Mouse (Mus musculus) erythroblast, embryonic 14.5 days (primary cell): ENCODE data around the gene Wap.

Experiments
- GATA1 ChIP-seq: IDR thresholded peaks from 2 replicates; pipeline ENCODE4 v1.6.1; 2012; ENCODE audit warnings: low read length, inconsistent platforms, mixed read lengths
- TAL1 ChIP-seq: IDR thresholded peaks from 3 replicates; pipeline ENCODE4 v1.6.1; 2012; ENCODE audit warnings: low read length, inconsistent platforms, mixed read lengths

DNA sequence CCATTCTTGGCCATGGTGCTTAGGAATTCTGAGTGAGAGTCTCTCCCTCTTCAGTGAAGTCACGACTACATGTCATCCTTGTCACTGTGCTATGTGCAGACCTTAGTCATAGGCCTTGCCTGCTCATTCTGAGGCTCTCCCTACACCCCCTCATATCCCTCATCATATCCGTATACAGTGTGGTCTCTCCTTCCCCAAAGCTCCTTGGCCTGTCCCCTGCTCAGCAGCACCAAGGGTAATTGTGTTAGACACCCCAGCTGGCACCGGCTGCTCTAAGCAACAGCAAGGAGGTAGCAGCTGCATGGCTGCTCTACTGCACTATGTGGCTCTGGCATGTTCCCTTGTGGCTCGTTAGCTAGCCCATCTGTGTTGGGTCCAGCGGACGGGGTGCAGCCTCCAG, 6.1 kb upstream of the Wap start:
- TF ChIP-seq TAL1 (no peak), GATA1 (no peak)
